Mouse (Mus musculus) common myeloid progenitor, adult 5-6 weeks (primary cell): Measurements from ENCODE around the gene Nkd1. TPM values are rescaled to one million over a fixed set of nuclear protein-coding genes. Genes with fewer than 3 reads are reported as not detected.

Experiments used
- ATAC-seq: replicated peaks from 2 replicates; pipeline ENCODE4 v1.8.0; 2016; ENCODE audit warnings: low read depth, mild to moderate bottlenecking, moderate TSS enrichment, inconsistent platforms; ENCODE audit not compliant: poor library complexity, severe bottlenecking
- total RNA-seq: library from RNA; stranded (forward); fragments of 200-1000, 187-1606 nt; gene quantifications from 2 replicates; pipeline ENCODE4 v1.2.3, GENCODE M21; 2017

Nkd1 gene
- total RNA-seq, 1 experiment from 2014 or later = not detected

DNA sequence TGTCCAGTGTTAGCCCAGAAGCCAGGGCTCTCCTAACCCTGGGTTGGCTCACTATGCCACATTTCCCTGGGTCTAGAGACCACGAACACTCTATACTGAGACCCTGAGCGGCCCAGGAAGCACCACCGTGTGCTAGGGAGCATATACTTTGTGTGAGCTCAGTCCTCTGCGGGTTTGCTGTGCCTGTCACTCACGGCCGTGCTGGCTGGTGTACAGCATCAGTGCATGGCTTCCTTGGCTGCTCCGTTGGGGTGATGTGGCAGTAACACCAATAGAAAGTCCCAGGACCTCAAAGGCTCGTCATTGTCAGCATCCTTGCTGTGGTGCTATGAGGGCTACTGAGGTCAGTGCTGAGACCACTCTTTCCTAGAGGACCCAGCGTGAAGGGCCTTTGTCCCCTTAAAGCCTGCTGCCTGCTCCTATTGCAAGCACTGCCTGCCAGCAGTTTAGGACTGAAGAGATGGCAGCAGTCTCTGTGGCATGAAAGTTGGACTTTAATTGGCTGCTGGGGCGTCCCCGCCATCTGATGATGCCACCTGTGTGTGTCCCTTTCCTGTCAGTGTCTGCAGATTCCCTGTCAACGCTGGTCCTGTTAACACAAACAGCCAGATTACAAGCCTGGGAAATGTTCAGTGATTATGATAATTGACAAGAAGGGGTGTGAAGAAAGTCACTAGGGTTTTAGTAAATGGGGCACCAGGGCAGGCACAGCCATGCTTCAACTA is 51.2 kb downstream of the Nkd1 start:
- no peak for ATAC-seq

DNA sequence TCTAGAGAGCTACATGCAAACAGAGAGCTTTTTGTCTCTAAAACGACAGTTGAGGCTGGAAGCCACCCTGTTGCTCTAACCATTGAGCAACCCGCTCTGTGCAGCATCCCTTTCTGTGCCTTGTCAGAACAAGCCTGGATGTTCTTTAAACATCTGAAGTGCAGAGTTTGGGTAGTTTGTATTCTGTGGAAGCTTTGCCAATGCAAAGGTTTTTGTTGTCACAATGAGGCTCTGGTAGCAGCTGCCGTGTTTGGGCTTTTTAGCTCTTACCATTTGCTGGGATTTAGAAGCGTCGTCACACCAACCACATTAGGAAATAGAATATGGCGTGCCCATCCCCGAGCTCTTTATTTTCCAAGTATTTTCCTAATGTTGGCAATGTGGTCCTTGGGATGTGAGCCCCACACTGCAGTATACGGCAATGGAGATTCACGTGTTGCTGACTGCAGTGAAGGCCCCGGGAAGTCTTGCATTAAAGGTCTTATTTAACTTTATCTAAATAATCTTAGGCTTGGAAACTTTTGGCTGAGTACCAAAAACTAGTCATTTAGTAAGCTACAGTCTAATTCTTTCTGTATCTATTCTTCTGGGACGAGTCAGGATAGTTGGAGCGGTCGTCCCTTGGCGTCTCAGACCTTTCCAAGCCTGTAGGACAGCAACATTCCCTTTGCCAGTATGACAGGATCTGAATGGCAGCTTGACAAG is 51.9 kb downstream of the Nkd1 start:
- ATAC-seq = no peak

DNA sequence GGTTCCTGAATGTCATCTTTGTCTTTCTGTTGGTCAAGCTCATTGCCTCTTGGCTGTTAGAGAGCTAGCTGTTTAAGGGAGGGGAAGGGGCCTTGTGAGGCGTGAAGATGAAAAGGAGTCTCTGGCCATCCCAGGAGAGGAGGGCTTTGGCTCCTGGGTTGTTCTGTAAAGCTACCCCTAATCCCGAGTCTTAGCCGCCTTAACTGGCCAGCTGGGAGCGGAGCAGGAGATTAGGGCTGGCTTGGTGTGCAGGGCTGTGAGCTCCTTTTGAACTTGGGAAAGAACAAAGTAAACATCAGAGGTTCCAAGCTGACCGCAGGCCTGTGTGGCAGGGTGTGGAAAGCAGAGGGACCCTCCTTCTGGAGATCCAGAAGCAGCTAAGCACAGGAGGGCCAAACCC is 53.8 kb downstream of the Nkd1 start:
- ATAC-seq = no peak

DNA sequence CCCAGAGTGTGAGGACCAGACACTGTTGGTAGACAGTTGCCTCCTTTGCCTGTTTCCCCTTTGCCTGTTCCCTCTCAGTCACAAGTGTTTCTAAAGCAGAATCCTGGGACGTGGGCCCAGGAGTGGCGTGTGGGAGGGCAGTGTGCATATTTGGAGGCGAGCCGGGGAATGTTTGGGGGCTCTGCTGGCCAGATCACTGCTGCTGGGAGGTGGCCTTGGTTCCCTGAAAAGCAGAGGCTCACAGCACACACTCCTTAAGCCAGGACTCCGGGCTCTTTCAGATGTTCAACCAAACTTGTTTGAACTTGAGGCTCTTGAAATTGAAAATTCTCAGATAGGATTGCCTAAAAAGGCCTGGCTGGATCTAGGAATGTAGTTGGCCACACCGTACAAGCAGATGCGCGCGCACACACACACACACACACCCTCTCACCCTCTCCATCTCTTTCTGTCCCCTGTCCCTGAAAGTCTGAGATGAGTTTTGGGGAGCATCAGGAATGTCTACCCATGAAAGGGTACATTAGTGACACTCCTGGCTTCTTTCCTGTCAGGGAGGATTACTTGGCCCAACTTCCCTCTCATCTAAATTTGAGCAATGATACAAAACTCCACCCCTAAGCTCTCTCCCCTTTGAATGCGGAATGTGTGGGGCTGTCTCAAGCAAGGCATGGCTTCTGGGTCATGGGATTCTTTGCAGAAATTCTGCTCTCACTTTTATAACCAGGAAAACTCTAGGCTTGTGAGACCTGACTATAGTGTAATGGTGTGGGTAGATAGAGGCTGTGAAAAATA is 55.4 kb downstream of the Nkd1 start:
- no peak for ATAC-seq

DNA sequence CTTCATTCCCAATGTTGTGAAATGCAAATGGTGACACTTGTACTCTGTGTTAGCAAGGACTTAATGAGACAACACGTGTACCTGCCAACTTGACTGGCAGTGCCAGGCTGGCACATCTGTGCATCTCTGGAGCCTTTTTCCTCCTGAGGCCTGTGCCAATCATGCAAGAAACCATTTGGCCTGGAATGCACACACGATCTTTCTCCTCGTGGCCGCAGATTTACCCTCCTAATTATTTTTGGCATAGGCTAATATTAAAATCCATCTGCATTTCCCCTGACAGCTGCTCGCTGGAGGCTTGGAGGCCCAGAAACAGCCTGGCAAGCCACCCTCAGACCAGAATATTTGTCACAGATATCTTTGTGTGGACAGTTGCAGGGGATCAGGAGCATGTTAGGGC is 56.5 kb downstream of the Nkd1 start:
- ATAC-seq = no peak

DNA sequence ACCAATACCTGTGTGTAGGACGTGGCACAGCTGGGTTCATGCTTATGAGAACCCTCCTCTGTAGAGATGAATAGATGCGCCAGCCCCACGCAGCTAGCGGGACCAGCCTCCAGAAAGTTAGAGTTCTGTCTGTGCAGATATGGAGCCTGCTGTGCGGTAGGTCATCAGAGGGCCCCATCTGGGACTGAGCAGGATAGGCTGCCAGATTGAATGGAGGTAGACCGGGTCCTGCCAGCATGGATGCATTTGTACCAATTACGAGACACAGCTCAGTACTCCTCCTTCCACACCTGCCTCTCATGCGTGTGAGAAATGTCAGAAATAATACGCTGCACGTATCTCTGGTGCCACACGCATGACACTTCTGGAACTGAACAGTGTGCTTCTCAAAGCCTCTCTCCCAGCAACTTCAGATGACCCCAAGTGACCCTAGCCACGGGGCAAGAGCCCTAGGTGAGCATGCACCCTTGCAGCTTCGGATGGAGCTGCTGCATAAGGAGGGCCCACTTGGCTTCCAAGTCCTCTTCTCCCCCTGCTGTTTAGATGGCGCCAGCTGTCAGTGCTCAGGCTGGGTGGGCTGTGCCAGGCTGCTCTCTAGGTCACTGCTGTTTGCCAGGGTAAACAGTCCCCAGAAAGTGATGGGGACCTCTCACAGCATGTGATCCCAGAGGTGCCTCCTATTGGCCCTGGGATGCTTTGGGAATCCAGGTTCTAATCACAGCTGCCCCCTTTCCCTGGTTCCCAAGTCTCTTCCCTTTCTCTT is 57.4 kb downstream of the Nkd1 start:
- no peak for ATAC-seq

DNA sequence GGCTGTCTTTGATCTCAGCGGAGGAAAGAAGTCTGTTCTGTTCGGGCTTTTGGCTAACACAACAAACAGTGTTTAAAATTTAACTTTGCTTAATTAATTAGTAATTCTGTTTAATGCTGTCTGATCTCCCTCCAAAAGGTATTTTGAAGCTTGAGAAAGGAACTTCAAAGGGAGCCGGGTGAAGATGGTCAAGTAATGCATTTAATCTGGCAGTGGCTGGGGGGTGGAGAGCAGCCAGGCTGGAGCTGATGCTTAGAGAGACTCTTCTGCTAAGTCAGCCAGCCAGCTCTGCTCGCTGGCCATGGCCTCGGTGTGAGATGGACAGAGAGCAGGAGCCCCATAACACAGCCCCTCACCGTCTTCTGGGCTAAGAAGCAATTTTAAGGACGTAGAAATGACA is 58.1 kb downstream of the Nkd1 start:
- ATAC-seq = no peak

DNA sequence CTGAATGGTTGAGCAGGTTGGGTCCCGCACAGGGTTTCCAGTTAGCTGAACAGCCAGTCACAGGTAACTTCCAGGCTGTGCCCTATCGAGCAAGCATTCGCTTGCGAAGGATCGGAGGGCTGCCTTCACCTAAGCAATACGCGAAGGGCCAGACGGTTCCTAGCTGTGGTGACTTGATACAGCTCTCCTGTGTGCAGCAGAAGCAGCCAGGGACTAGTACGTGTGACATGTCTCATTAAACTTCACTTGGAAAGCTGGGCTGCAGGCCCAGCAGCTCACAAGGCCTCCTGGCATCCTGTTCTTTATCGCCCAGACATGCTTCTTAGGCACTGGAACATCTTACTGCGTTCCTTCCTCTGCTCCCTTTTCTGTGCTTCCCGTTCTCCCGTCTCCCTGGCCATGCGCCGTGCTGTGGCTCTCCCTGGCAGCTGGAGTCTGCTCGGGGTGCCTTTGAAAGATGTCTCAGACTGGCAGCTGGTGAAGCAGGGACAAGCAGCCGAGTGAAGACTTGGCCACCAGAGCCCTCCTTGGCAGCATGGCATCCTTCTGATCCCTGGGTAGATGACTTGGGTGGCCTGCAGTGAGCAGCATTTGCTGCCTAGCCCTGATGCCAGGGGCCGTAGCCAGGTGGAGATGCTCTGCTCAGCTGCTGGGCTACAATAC is 58.6 kb downstream of the Nkd1 start:
- no peak for ATAC-seq

DNA sequence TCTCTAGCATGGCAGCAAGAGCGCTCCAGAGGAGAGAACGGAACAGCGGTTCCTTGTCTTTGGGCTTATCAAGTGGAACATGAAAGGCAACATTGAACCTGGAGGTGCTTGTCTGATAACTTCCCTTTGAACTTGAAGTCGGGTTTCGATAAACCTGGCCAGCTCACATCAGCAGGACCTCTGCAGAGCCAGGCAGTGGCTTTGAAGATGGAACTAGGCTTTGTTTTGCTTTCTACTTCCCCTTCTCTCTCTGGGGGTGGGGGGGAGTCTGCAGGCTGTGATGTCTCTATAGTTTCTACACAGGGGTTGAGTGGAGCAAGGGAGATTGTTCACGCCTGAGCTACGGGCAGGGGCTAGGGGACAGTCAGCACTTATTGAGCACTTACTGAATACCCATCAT is 59.6 kb downstream of the Nkd1 start:
- ATAC-seq = peak; percentile 95

DNA sequence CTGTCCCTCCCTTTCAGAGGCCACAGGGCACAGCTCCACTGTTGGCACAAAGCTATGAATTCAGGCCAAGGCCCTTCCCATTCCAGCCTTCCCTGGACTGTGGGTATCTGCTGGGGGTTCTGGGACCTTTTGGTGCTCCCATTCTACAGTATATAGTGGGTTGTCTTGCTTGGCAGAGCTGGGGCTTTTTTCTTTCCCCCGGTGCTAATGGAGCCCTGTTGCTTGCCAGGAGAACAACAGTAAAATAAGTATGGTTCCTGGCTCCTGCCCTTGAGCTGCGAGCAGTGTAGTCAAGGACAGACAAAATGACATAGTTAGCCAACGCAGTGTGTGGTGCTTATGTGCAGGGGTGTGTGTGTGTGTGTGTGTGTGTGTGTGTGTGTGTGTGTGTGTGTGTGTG is 62.7 kb downstream of the Nkd1 start:
- ATAC-seq = no peak

DNA sequence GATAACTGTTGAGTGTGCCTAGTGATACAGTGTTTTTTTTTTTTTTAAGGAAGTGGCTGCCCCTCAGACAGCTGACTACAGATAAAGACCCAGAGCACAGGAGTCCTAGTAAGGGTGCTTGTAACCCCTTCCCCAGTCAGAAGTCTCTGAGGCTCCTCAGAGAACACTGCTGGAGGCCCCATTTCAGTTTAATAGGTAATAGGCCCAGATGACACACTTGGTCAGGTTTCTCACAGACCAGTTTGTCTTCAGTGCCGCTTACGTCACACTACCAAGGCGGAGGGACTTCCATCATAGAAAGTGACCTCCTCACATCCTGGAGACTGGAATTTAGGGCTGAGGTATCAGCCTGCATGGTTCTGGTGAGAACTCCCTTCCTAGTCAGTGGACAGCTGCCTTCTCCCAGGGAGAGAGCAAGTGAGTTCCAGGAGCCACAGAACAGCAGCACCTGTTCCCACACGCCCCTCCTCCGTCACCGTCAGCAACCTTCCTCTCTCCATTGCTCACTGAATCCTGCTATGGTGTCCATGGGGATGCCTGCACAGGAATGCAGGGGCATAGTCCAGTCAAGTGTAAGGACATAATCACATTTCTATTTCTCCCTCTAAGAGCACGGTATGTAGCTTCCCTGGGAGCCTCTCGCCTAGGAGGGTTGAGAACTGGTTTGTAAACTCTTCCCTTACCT is 67.2 kb downstream of the Nkd1 start:
- ATAC-seq = no peak

DNA sequence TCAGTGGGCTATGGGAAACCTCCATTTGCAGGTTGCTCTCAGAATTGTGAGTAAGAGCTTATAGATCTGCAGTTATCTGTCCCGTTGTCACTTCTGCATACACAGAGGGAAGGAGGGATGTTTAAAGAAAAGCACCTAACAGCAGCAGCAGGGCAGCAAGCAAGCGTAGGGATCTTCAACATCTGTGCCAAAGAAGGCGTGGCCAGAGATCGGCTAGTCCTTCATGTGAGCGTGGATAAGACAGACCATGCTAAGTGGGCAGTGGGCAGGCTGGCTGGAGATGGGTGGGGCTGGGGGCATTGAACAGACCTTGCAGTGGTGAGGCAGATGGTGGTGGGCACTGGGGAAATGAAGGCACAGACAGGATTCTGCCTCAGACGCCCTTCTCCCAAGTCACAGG is 69.1 kb downstream of the Nkd1 start:
- no peak for ATAC-seq

DNA sequence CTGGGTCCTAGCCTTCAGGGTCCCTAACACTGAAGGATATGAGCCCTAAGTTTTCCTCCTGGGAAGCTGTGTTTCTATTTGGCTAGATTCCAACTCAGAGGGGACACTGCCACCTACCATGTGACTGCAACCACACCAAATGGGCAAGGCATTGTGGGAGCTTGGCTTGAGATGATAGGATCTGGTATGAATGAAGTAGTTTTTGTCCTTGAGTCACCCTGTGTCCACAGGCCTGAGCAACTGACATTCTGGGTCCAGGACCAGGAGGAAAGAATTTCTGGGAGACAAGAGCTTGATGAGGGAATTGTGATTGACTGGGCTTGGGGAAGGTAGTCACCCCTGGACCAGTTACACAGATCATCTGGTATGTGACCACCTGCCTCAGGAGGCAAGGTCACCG is 72.8 kb downstream of the Nkd1 start:
- ATAC-seq = no peak

DNA sequence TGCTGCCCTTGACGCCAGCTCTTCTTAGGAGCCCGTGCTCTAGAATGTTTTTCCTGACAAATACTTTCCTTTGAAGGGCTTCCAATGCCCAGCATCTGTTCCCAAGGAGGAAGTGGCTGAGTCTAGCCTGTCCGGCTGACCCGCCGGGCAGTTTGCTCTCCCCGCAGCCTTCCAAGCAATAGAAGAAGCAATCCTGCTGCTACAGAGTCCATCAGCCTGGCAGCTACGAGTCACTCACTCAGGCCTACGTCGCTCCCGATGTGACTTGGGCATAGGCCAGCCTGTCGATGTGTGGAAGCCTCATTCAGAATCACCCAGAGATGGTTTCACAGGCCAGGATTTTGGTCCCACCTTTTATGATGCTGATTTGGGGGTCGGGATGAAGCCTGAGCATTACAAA is 74.9 kb downstream of the Nkd1 start:
- ATAC-seq = no peak

DNA sequence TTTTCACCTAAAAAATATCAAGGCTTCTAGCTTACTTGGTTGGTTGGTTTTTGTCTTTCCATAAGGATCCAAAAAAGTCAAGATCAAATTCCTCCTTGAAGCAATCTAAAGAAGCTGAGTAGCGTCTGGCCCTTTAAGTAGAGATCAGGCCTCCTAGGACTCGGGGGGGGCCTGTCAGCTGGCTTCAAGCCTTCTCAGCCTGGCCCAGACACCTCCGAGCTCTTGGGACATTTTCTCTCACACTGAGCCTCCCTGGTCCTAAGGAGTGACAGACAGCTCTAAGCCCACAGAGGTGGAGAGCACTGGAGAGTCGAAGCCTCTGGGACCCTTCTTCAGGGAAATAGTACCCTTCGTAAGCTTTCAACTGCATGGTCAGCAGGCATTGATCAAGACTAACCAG is 77.4 kb downstream of the Nkd1 start:
- no peak for ATAC-seq

DNA sequence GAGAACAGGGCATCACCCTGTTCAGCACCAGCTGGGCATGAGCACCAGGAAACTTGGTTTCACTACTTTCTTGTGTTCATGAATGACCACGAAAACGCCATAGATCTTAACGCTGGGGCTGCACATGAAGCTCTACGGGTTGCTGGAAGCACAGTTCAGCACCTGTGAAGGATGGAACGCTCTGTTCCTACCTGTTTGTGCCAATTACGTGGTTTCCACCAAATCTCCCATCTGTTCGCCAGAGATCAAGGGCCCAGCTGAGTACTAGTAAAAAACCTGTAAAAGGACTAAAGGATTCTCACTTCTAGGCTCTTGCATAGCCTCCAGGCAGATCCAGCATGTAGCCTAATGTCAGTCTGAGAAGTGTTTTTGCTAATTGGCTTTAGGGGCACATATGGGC is 78.3 kb downstream of the Nkd1 start:
- no peak for ATAC-seq

DNA sequence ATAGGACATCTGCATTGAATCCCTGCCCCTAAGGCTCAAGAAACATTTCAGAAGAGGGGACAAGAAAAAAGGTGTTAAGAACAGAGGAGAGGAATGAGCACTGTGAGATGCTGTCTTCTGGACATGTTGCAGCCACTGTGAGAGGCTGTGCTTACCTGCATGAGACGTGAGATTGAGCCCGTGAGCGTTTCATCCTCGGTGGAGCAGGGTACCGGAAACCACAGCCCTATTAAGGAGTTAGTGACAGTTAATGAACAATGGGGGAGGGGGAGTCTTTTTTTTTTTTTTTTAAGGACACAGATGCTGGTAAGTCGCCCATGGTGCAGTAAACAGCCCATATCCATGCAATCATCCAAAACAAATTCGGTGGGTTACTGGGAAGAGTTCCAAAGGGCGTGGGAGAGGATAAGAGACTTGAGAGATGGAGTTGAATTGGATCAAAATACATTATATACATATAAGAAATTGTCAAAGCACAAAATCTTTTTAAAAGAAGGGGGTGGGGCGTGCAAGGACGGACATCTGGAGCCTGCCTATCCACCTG is 82.4 kb downstream of the Nkd1 start:
- no peak for ATAC-seq

DNA sequence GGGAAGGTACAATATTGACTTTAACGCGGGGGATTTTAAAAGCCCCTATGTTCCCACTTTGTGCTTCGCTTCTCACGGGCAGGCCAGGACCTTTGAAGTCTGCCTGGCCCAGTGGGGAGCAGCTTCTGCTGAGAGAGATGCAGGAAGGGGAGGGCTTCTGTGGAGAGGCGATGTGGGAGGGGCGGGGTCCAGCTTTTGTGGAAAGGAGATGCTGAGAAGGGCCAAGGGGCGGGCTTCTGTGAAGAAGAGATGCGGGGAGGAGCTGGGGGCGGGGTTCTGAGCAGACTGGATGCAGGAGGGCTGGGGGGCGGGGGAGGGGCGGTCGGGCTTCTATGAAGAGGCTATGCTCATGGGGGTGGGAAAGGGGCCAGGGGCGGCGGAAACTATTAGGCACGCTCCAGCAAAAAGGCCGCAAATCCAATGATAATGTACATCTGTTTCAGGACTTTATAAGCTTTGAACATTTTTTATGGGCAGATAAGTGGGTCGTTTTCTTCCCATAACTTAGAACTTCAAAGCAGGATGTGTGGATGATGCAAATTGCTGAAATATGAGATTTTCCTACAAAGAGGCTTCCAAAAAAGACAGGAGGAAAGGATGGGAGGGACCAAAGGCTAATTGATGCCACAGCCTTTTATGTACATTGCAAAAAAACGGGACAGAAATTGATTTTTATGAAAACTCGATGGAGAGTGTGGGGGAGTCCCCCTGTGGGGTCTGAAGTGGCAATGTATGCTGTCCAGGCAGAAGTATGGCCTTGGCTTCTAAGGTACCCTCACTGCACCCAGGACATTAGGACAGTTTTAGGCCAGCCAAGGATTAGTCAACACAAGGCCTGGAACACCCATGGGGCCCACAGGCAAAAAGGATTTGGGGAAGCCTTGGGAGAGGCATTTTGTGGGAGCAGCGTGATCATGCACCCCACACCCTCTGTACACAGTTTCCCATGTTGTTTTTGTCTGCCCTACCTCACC is 83.2 kb downstream of the Nkd1 start:
- ATAC-seq = peak; percentile 66
